Mouse (Mus musculus) layer of hippocampus, postnatal 14 days (tissue): ENCODE data around the gene Hhex. TPM values are rescaled to one million over a fixed set of nuclear protein-coding genes. Genes with fewer than 3 reads are reported as not detected.

Experiments
- DNase-seq, 2 experiments: peaks; one replicate each; pipeline ENCODE4 v3.0.0; 2021 to 2022; ENCODE audit warnings: low spot score in 2 of 2, mixed read lengths in 1 of 2
- long read RNA-seq, 2 experiments: library from polyadenylated mRNA; stranded (forward); transcript quantifications; one replicate each; pipeline ENCODE4 v2.0.0; 2021
- total RNA-seq, 2 experiments: library from RNA; stranded (reverse); gene quantifications; 2 replicates each; pipeline ENCODE4 v1.2.3; 2021

Gene Hhex
- 1 to 10 TPM; 2.6 to 3.6 TPM for total RNA-seq
- long read RNA-seq, experiment 1, partial matches to known transcripts: 0 of 2 reads
- long read RNA-seq, experiment 1, other reads (novel, unspliced or antisense): 0 of 2 reads
- long read RNA-seq, experiment 2, partial matches to known transcripts: 1 of 1 reads
- long read RNA-seq, experiment 2, other reads (novel, unspliced or antisense): 0 of 1 reads

DNA sequence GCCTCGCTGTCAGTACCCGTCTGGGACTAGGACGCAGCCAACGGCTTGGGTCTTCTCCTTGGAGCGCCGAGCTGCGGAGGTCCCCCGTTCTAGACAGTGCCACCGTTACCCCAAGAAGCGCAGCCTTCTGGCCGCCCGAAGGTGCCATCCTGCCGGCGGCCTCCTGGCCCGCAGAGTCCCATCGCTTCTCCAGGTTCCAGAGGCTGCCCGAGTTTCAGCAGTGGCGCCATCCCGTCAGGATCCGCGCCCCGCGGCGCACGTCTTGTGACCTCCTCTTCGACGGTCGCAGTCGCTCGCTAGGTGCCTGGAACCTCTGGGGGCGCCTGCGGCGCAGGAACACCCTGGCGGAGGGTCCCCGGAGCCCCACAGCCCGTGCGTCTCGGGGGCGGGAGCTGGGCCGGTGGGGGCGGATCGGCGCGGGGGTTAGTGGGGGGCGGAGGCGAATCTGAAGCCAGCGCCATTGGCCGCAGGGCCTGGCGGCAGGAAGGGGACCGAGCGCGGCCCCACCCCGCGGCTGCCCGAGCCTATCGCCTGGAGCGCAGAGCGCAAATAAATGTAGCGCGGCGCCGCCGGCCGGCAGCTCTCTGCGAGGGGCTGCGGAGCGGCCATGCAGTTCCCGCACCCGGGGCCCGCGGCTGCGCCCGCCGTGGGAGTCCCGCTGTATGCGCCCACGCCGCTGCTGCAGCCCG is at the start of gene Hhex:
Gene Hhex (plus strand): TSS at position 548 of the 689 bp plus-strand sequence.
- peak in 1 of 2 experiments; percentile 28 for DNase-seq

GRCm38 (mm10) chr19:37386126-37386525 is 48.5 kb upstream of the Hhex start:
- no peak for DNase-seq

DNA sequence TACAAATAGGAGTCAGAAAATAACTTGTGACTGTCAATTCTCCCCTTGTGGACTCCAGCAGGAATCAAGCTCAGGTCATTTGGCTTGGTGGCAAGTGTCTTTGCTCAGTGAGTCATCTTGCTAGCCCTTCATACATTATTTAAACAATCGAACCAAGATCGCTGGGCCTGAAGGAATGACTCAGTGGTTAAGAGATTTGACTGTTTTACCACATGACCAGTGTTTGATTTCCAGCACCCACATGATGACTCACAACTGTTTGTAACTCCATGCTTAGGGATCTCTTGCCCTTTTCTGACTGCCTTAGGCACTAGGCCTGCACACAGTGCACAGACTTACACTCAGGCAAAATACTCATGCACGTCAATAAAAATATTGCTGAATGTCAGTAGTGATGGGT is 42.7 kb upstream of the Hhex start:
- no peak for DNase-seq

GRCm38 (mm10) chr19:37396279-37396678 is 38.3 kb upstream of the Hhex start:
- no peak for DNase-seq

DNA sequence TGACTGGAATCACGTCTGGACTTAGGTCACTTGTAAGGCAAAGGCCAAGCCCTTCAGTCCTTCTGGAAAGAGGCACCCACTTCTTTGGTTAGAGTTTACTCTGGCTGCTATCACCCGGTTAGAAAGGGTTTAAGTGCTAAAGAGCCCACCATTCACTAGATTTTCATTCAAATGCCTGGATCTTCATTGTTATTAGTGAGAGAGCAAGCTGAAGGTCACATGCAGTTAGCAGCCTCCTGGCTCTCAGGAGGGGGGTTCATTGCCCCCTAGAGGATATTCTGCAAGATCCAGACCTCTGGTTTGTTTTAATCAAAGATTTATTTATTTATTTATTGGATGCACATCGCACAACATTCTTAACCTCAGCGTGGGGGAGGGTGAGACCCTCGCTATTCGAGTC is 33.7 kb upstream of the Hhex start:
- no peak for DNase-seq

GRCm38 (mm10) chr19:37418294-37418693 is 16.3 kb upstream of the Hhex start:
- DNase-seq: peak in 1 of 2 experiments; percentile 14

GRCm38 (mm10) chr19:37419613-37420012 is 15.0 kb upstream of the Hhex start:
- DNase-seq: peak in 1 of 2 experiments; percentile 45

- DNase-seq: no peak
Observed at GRCm38 (mm10) chr19:37428589-37428988, 6.0 kb upstream of the Hhex start.

DNA sequence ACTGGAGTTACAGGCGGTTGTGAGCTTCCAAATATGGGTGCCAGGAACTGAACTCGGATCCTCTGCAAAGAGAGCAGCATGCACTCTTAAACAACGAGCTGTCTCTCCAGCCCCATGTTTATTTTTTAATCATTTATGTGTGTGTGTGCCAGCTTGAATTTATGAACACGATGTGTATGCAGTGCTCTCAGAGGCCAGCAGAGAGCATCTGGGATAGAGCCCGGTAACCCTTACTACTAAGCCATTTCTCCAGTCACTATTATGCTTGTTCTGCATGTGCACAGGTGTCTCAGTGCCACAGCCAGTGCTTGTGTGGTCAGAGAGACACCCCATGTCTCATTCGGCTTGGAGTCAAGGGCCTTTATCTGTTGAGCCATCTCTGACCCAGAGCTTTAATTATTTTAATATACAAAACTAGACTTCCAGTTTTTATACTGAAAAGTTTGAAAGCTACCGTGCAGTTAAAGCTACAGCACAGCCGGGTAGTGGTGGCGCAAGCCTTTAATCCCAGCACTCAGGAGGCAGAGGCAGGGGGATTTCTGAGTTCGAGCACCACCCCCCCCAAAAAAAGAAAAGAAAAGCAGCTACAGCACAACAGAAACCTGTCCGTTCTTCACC is 3.4 kb upstream of the Hhex start:
- no peak for DNase-seq

DNA sequence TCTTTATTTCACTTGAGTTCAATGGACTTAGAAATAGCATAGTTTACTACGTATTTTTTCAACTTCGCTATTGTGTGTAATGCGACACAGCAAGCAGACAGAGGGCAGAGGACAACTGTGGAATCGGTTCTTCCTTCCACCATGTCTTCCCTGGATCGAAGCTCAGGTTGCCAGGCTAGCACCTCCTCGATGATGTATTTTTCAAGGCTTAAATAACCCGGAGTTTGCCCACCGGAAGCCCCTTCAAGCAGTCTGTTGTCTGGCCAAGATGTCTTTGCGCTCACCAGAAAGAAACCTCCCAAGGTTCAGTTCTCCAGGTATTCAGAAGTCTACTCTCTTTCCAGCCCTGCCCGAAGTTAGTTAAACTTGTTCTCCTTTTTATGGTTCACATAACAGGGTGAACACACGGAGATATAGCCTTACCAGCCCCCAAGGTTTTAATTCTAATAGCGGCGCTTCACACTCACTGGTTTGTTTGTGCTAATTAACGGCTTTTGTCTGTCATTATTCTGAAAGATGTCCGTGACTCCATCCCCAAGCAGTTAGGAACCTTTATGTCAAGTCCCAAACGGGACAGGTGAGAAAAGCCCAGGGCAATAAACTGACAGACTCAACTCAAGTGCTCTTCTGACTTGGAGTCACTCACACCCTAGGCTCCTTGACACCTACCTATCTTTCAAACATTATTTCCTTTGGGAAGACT is 1.6 kb upstream of the Hhex start:
- DNase-seq: no peak

DNA sequence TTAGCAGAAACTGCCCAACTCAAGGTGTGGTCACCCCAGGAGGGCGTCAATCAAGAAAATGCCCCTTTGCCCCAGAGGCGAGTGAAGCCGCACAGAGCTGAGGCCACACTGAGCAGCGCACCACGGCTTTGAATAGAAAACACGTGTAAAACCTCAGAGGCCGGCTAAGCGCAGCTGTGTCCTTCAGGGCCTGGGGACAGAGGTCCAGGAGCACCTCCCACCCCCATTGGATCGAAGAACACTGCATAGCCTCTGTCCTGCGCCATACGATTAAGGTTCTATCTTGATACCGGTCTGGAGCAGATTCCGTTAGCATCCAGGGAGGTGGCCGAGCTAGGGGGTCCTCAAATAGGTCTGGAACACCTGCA is 731 bp upstream of the Hhex start:
- DNase-seq: no peak

- no peak for DNase-seq
Observed at GRCm38 (mm10) chr19:37435041-37435852, 637 bp downstream of the Hhex start.

- no peak for DNase-seq
Observed at GRCm38 (mm10) chr19:37435853-37436174, 1.2 kb downstream of the Hhex start.

DNA sequence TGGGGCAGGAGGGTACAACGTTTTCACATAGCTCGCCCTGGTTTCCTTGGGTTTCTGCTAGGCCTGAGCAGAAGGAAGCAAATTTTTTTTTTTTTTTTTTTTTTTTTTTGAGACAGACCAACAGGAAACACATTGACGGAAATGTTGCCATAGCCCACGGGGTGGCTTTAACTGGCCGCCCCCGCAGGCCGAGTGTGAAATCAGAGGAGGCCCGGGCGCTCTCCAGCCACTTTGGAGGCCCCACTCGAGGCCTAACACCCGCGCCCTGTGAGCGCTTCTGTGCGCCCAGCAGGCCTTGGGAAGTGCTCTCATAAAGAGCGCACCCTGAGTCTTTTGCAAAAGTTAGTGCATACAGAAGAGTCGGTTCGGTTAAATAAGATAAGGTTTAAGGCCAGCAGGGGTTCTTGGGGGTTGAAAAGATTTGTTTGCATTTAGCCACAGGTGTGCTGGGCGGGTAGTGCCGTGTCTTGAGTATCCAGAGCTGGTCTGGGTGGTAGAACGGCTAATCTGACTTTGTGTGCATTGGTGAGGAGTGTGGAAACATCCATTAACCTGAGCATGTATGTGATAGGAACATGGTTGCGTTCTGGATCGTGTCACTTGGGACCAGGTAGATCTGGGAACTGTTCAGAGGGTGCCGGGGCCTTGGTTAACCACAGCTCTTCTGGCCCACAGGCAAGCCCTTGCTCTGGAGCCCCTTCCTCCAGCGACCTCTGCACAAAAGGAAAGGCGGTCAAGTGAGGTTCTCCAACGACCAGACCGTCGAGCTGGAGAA is 2.1 kb downstream of the Hhex start:
- DNase-seq: no peak

- no peak for DNase-seq
Observed at GRCm38 (mm10) chr19:37437289-37437606, 2.6 kb downstream of the Hhex start.

DNA sequence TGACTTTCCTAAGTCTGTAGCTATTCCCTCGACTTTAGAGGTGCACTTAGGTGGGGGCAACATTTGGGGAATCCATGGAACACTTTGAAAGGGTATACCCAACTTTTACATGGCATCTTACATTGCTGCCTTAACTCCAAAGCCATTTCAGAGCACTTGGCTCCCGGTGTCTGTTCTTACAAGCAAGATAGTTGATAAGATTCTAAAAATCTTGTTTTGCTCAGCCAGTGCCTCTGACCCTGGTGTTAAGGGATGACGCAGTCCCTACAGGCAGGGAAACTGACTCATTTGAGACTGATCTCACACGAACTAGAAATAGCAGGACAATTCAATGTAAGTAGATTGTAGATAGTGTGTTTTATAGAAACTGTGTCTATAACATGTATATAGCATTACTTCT is 5.6 kb downstream of the Hhex start:
- DNase-seq: no peak

- DNase-seq: no peak
Observed at GRCm38 (mm10) chr19:37440708-37441475, 6.3 kb downstream of the Hhex start.

DNA sequence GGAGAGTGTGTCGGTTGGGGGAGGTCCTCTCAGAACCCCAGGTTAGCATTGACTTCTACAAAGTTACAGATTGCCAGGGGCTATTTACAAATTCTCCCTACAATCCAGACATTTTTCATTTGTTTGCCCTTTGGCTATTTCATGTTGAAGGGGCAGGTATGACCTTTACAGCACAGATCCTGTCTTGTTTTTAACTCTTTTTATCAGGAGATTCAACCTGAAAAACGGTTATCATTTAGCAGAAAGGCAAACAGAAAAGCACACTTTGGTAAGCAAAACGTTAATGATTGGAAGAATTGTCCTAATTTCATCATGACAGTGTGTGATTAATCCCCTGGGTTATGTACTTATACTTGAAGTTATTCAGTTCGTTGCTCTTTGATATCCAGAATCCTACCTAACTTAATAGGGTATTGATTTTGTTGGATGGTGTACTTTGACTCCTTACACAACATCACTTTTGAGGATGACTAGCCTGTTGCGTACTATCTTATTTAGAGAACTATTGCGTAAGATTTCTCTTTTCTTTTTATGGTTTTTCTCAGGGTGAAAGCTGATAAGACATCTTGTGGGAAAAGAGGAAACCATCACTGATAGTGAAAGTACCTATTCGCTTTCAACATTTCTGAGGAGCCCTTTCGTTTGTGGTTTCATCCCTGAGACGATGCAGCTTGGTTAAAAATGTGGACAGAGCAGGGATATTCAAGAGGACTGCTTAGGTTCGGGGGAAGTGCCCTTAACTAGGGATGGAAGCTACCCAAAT is 8.1 kb downstream of the Hhex start:
- no peak for DNase-seq

GRCm38 (mm10) chr19:37443631-37444140 is 9.1 kb downstream of the Hhex start:
- no peak for DNase-seq
